Mouse (Mus musculus) liver, embryonic 11.5 days (tissue): ENCODE results near the gene Emg1. TPM values are rescaled to one million over a fixed set of nuclear protein-coding genes. Genes with fewer than 3 reads are reported as not detected.

Experiments
- ATAC-seq: fragments of 200-750 bp; cut with Nextera tagmentation; replicated peaks from 2 replicates; pipeline ENCODE4 v1.8.0; 2017; ENCODE audit warnings: moderate number of reproducible peaks, mild to moderate bottlenecking, moderate TSS enrichment, moderate library complexity; ENCODE audit not compliant: low FRiP score
- DNase-seq: peaks from one replicate; pipeline ENCODE4 v3.0.0-alpha.2; 2017; ENCODE audit warnings: low spot score
- H3K27ac ChIP-seq: fragments of 300-500 bp; sonication (generic); 2 replicates; pipeline ENCODE4 v1.5.1; 2014; ENCODE audit warnings: mild to moderate bottlenecking, low read depth, low read length, control low read depth
- H3K27me3 ChIP-seq: fragments of 300-500 bp; sonication (generic); replicated peaks from 2 replicates; pipeline ENCODE4 v1.6.1; 2014; ENCODE audit warnings: low read length, mixed read lengths; ENCODE audit not compliant: control insufficient read depth, insufficient read depth
- H3K36me3 ChIP-seq: fragments of 300-500 bp; sonication (generic); 2 replicates; pipeline ENCODE4 v1.6.1; 2014; ENCODE audit warnings: mild to moderate bottlenecking, low read length, moderate library complexity, mixed read lengths; ENCODE audit not compliant: control insufficient read depth, insufficient read depth
- H3K4me1 ChIP-seq: fragments of 300-500 bp; sonication (generic); replicated peaks from 2 replicates; pipeline ENCODE4 v1.6.1; 2014; ENCODE audit warnings: low read length, mixed read lengths; ENCODE audit not compliant: control insufficient read depth, insufficient read depth
- H3K4me2 ChIP-seq: fragments of 300-500 bp; sonication (generic); 2 replicates; pipeline ENCODE4 v1.6.1; 2014; ENCODE audit warnings: mild to moderate bottlenecking, control low read depth, moderate library complexity
- H3K4me3 ChIP-seq: fragments of 300-500 bp; sonication (generic); 2 replicates; pipeline ENCODE4 v1.5.1; 2014; ENCODE audit warnings: low read depth, low read length, control low read depth
- H3K9ac ChIP-seq: fragments of 300-500 bp; sonication (generic); 2 replicates; pipeline ENCODE4 v1.6.1; 2014; ENCODE audit warnings: low read depth, low read length, control low read depth
- H3K9me3 ChIP-seq: fragments of 300-500 bp; sonication (generic); 2 replicates; pipeline ENCODE4 v1.6.1; 2016; ENCODE audit warnings: low read length, inconsistent platforms, mixed read lengths; ENCODE audit not compliant: control insufficient read depth
- WGBS: fragments of 180-500 bp; shearing (Covaris S2); extraction: QIAGEN DNeasy Blood & Tissue Kit; methylation state at CpG from one replicate; pipeline ENCODE4 v1.1.7; 2014; 5-methylcytosine and 5-hydroxymethylcytosine counted together
- polyA plus RNA-seq: library from polyadenylated mRNA; unstranded; fragments of >200 nt; fragmentation: Nextera tagmentation; extraction: Ambion mirVana; gene quantifications from 2 replicates; pipeline ENCODE4 v1.2.1, GENCODE M21; 2014

The Emg1 gene
- polyA plus RNA-seq, 1 experiment from 2014 or later: 329 TPM

GRCm38 (mm10) chr6:124732476-124733370, 20.7 kb upstream of the Emg1 start:
- DNase-seq: peak; percentile 72
- peak overlapping the region; percentile 36 for H3K27ac ChIP-seq
- H3K4me1 ChIP-seq: peaks cover 22% of the 10 kb centered on the region; the same call in 1 of the 2 replicates
- H3K9me3 ChIP-seq: no peaks in the 10 kb centered on the region
- H3K9ac ChIP-seq: peak overlapping the region; percentile 75
- H3K4me2 ChIP-seq: peak overlapping the region; percentile 73
- ATAC-seq: peak; percentile 78
- WGBS: 36% methylated on average over 19 of the region's 19 CpGs
- peak overlapping the region; percentile 53 for H3K4me3 ChIP-seq
- no peaks in the 10 kb centered on the region for H3K36me3 ChIP-seq
- no peaks in the 10 kb centered on the region for H3K27me3 ChIP-seq

GRCm38 (mm10) chr6:124731038-124731437, 19.1 kb upstream of the Emg1 start:
- ATAC-seq (no peak), DNase-seq (no peak)
- H3K27ac ChIP-seq: no peak overlapping the region
- WGBS: 88% methylated on average over 7 of the region's 7 CpGs
- H3K4me1 ChIP-seq: peaks cover 19% of the 10 kb centered on the region; the same call in 1 of the 2 replicates
- H3K4me3 ChIP-seq: no peak overlapping the region
- H3K9ac ChIP-seq: no peak overlapping the region
- no peaks in the 10 kb centered on the region for H3K36me3 ChIP-seq
- H3K27me3 ChIP-seq: no peaks in the 10 kb centered on the region
- no peaks in the 10 kb centered on the region for H3K9me3 ChIP-seq
- peak overlapping the region; percentile 73 for H3K4me2 ChIP-seq

GRCm38 (mm10) chr6:124729850-124730705, 18.1 kb upstream of the Emg1 start:
- DNase-seq (no peak), ATAC-seq (no peak)
- peaks cover 19% of the 10 kb centered on the region for H3K4me1 ChIP-seq
- peak overlapping the region; percentile 40; the same call in 1 of the 2 replicates for H3K9ac ChIP-seq
- no peaks in the 10 kb centered on the region for H3K9me3 ChIP-seq
- H3K36me3 ChIP-seq: no peaks in the 10 kb centered on the region; the same call in 1 of the 2 replicates
- 0 out of 2 replicates have a peak overlapping the region, but pooled peaks have one; percentile 3 for H3K4me3 ChIP-seq
- H3K4me2 ChIP-seq: peak overlapping the region; percentile 33
- H3K27me3 ChIP-seq: no peaks in the 10 kb centered on the region
- no peak overlapping the region for H3K27ac ChIP-seq
- WGBS: 52% methylated on average over 8 of the region's 8 CpGs

GRCm38 (mm10) chr6:124728621-124729020, 16.6 kb upstream of the Emg1 start:
- no peak for ATAC-seq

GRCm38 (mm10) chr6:124724472-124724871, 12.5 kb upstream of the Emg1 start:
- Histone ChIP-seq H3K9ac (no peak overlapping the region), H3K27ac (0 out of 2 replicates have a peak overlapping the region, but pooled peaks have one; percentile 22), H3K4me1 (peaks cover 14% of the 10 kb centered on the region), H3K9me3 (no peaks in the 10 kb centered on the region), H3K27me3 (no peaks in the 10 kb centered on the region), H3K4me3 (no peak overlapping the region), H3K4me2 (no peak overlapping the region), H3K36me3 (no peaks in the 10 kb centered on the region; the same call in 1 of the 2 replicates)
- ATAC-seq (no peak), DNase-seq (no peak)
- 66% methylated on average over 10 of the region's 10 CpGs for WGBS

More at GRCm38 (mm10) chr6:124728621-124729020, 16.6 kb upstream of the Emg1 start:
- DNase-seq: no peak
- H3K9me3 ChIP-seq: no peaks in the 10 kb centered on the region
- H3K4me1 ChIP-seq: peaks cover 21% of the 10 kb centered on the region
- H3K4me2 ChIP-seq: no peak overlapping the region
- H3K4me3 ChIP-seq: no peak overlapping the region
- no peaks in the 10 kb centered on the region for H3K27me3 ChIP-seq
- H3K27ac ChIP-seq: no peak overlapping the region
- H3K9ac ChIP-seq: no peak overlapping the region
- 88% methylated on average over 10 of the region's 10 CpGs for WGBS
- H3K36me3 ChIP-seq: no peaks in the 10 kb centered on the region; the same call in 1 of the 2 replicates

- Histone ChIP-seq H3K9ac (no peak overlapping the region), H3K27ac (no peak overlapping the region), H3K9me3 (no peaks in the 10 kb centered on the region), H3K36me3 (no peaks in the 10 kb centered on the region; the same call in 1 of the 2 replicates), H3K4me3 (no peak overlapping the region), H3K27me3 (no peaks in the 10 kb centered on the region), H3K4me2 (no peak overlapping the region), H3K4me1 (peaks cover 23% of the 10 kb centered on the region)
- DNase-seq (no peak), ATAC-seq (no peak)
- 61% methylated on average over 8 of the region's 8 CpGs for WGBS
Measured at GRCm38 (mm10) chr6:124723541-124723940, 11.6 kb upstream of the Emg1 start.

- DNase-seq: no peak
- H3K9ac ChIP-seq: 0 out of 2 replicates have a peak overlapping the region, but pooled peaks have one; percentile 25
- no peaks in the 10 kb centered on the region for H3K27me3 ChIP-seq
- H3K27ac ChIP-seq: no peak overlapping the region
- H3K36me3 ChIP-seq: no peaks in the 10 kb centered on the region; the same call in 1 of the 2 replicates
- WGBS: 81% methylated on average over 6 of the region's 6 CpGs
- no peaks in the 10 kb centered on the region for H3K9me3 ChIP-seq
- no peak for ATAC-seq
- no peak overlapping the region for H3K4me2 ChIP-seq
- peaks cover 29% of the 10 kb centered on the region for H3K4me1 ChIP-seq
- no peak overlapping the region for H3K4me3 ChIP-seq
Measured at GRCm38 (mm10) chr6:124722876-124723473, 11.0 kb upstream of the Emg1 start.

GRCm38 (mm10) chr6:124720904-124721303, 8.9 kb upstream of the Emg1 start:
- H3K9ac ChIP-seq: no peak overlapping the region
- peaks cover 32% of the 10 kb centered on the region for H3K4me1 ChIP-seq

More at GRCm38 (mm10) chr6:124720904-124721303, 8.9 kb upstream of the Emg1 start:
- Histone ChIP-seq H3K27me3 (no peaks in the 10 kb centered on the region), H3K4me3 (no peak overlapping the region), H3K27ac (no peak overlapping the region), H3K4me2 (no peak overlapping the region), H3K36me3 (peaks cover 14% of the 10 kb centered on the region; the same call in 1 of the 2 replicates), H3K9me3 (no peaks in the 10 kb centered on the region)
- ATAC-seq: no peak
- DNase-seq: no peak
- 70% methylated on average over 11 of the region's 11 CpGs for WGBS
